Mouse (Mus musculus): ENCODE results near the gene Sparcl1.
A peak's percentile ranks its signal among the peaks of the same experiment; 100 is the strongest.

The Sparcl1 gene

DNA sequence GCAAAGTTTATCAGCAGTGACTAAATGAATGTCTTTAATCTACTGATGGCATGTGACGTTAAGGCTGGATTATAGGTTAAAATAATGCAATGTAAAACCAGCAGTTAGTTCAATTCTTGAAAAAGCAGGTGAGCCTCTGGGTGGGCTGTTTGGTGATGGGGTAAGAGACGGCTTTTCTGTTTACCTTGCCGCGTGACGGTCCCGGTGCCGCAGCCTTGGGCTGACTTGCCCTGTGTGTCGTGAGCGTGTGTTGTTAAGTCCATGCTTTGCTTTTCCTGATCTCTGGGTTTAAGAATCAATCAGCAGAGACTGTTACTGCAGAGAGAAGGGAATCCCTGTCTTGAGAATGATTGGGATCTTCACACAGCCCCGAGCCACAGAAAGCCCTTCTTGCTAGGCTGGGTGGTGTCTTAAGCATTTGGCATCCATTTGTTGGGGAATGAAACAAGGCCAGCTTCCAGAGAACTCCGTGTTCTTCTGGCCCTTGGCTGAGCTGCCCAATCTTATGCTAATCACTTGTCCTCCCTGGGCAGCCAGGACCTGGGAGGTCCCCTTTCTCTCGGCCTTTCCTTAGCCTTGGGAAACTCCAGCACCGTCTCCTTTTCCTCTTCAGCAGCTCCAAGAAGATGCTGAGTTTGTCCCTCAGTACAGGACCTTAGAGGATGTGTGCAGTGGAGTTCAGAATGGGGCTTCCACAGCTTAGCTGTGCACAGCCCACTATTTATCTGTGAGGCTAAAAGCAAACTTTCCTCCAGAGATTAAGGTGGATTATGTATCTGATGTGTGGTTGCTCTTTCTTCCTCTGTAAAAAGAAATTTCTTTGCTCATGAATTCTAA, 51.4 kb downstream of the Sparcl1 start:
- DNase-seq (ENCODE audit: low spot score): peak; percentile 82

DNA sequence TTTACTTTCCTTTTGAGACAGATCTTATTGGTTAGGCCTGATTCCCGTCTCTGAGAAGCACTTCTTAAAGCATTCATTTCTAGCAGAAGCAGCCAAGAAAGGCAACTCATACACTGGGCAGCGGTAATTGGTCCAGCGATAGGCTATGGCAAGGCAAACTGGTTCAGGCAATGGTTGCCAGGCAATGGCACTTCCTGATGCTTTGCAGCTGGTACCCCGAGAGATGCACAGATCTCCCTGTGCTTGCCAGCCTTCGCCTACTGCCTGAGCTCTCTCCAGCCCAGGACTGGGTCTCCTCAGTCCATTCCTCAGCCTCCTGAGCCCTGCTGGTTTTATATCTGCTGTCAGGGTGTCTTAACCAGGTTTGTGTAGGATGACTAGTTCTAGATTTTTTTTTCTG, 53.1 kb downstream of the Sparcl1 start:
- DNase-seq (ENCODE audit: low spot score): no peak

DNA sequence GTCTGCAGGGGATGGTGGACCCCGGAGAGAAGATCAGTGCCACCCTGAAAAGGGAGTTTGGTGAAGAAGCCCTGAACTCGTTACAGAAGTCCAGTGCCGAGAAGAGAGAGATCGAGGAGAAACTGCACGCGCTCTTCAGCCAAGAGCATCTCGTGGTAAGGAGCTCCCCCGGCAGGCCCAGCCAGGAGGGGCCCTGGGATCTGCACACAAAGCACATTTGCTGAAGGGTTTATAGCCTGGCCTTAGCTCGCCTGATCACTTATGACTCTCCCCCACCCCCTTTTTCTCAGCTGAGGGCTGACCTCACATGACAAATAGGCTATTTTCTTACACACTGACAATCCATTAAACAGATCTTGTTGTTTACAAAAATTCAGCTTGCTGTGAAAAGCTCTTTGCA, 53.9 kb downstream of the Sparcl1 start:
- no peak for DNase-seq (ENCODE audit: low spot score)

DNA sequence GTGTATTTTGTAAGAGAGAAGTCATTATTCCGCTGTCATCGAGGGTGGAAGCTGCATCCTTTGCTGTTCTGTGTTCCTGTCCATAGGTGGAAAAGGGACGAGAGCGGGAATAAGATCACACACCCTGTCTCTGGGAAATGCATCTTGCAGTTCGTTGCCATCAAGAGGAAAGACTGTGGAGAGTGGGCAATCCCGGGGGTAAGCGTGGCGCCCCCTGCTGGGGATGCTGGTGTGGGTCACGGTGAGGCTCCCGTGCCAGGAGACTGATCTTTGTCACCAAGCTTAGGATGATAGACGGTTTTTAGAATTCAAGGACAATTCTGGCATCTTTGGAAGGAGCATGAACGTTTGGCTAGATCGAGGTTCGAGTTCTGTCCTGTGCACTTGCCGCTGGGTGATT, 55.5 kb downstream of the Sparcl1 start:
- DNase-seq (ENCODE audit: low spot score): no peak

DNA sequence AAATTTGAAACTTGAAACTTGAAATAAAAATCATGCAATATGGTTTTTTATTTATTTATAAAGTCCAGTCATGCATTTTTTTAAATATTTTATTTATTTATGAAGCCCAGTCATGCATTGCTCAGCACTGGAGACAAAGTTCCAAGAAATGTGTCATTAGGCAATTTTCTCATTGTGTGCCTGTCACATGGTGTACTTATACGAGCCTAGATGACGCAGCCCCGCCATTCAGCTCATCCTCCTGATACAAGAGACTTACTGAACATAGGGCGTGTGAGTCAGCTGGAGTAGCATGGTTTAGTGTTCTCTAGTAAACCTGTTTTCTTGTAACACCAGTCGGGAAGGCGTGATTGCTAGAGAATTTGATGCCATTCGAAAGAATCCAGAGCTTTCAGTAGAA, 57.2 kb downstream of the Sparcl1 start:
- no peak for DNase-seq (ENCODE audit: low spot score)

DNA sequence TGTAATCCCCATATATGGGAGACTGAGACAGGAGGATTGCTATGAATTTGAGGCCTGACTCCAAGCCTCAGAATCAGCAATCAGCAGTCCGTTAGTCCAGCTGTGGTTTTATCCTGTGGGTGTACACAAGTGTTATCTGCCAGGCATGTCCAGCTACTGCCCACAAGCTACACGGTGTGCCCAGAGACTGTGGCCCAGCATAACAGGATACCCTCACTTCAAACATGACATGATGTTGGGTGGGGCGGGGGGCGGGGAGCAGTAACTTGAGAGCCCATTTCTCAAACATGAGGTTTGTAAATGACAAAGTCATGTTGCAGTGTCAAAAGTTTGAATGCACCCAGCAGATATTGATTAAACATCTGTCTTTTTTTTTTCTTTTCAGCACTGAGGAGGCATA, 57.7 kb downstream of the Sparcl1 start:
- DNase-seq (ENCODE audit: low spot score): no peak

DNA sequence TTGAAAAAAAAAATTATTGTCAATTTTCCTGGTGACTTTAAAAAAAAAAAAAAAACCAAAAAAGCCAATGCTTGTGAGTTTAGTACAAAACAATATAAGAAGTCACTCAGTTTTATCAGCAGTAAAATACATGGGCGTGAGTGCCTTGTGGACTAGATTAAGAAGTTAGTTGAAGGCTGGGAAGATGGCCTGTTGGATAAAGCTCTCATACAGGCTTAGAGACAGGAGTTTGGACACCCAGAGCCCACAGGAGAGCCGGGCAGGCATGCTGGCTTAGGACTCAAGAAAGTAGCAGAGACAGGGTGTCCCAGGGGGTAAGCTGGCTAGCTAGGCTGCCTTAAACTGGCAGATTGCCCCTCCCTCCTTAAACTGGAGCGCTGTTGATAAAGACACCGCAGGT, 58.6 kb downstream of the Sparcl1 start:
- no peak for DNase-seq (ENCODE audit: low spot score)

DNA sequence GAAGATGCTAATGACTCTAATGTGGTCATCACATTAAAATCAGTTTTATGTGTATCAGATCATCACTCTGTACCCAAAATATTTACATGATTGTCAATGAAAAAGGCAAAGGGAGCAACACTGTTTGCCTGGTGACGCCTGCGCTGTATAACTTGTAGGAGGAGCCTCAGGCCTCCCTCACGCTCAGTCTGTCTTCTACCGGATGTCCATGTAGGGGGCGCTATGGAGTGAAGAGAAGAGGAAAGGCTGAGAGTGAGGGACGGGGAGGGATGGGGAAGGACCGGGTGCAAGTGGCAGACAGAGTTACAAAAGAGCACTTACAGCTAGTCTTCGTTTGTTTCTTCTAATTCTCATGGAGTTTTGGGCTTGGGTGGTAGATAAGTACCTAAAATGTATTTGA, 60.6 kb downstream of the Sparcl1 start:
- DNase-seq (ENCODE audit: low spot score): no peak

DNA sequence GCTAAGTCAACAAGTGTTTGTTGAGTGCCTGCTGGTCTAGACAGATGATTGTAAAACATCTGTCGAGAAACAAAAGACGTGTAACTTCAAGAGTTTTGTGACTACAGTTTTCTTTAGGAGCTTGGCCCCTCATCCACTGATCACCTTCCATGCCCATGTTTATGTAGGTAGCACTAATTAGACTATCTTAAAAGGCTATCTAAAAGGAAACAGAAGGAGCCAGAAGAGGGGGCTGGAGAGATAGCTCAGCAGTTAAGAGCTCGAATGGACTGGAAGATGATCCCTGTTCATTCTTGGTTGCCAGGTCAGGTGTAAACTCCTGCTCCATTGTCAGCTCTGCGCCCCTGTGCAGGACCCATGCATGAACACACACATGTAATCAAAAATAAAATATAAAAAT, 65.4 kb downstream of the Sparcl1 start:
- DNase-seq (ENCODE audit: low spot score): no peak

DNA sequence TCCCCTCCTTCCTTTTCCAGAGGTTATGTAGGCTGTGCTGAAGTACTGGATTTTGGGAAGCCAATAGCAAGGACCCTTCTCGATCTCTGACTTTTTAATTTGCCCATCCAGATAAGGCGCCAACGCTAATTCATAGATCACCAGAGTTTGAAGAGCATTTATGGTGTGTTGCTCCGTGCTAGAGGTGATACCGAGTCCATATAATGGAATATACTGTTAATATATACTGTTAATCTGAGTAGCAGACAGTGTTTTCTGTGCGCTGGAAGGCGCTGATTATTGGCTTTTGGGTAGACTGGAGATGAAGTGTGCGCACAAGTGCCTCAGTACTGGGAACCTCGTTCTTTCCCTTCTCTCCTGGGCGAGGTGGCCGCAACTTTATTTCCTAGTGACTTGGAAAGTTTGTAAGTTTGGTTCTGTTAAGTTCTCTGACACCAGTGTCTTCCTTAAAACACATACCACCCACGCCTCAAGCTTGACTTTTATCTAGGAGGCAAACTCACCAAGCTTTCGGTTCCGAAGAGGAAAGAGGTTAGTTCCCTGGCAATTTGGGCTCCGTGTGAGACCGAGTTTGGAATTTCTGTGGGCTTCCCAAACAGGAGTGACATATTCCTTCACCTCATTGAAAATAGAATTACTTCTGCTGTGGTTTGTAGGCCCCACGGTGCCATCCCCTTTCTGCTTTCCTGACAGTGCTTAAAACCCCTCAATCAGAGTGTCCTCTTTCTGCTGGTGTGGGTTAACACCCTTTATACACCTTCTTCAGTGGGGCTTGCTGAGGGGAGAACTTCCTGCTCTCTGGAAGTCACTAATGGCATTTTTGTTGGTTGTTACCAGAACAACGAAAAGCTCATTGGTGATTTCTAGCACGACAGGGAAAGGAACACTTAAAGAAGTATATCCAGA, 66.1 kb downstream of the Sparcl1 start:
- DNase-seq (ENCODE audit: low spot score): no peak

DNA sequence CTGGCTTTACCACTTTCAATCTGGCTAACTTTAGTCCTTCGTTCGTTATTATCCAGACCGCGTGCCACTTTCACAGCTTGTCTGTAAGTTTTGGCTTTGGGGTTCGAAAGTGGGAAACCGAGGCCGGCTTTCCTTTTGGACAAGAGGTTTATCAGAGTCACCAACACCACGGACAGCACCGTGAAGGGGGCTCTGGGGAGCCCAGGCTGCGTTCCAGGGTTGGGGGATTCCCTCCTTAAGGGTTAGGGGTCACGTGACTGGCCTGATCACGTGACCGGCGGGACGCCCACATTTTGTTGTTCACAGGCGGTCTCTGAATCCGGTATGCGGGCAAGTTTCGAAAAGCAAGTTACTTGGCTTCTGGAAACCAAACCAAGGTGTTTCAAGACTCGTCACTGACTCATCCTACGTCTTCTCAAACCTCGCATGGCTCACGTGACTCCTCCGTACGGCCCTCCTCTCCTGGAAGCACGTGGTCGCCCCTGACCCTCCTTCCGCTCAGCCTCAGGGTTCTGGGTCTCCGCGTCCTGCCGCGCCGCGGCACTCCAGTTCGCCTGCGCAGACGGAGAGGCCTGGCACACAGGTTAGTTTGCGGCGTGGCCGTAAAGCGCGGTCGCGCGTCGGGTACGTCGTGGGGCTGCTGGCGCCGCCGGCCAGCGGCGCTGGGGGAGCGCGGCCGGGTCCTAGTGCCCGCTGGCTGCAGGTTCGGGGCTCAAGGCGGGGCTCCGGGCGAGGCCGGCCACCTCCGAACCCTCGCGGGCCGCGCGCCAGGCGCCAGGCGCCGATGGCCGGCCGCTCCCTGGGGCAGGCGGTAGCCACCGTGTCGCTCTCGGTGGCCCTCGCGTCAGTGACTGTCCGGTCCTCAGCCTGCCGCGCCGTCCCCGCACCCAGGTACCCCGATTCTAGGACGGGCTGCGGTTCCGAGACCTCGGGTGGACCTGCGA, 67.0 kb downstream of the Sparcl1 start, which contains the start of gene Nudt9:
TSS of gene Nudt9 (plus strand) at position 51 of the 944 bp plus-strand sequence.
- peak; percentile 98 for DNase-seq (ENCODE audit: low spot score)

DNA sequence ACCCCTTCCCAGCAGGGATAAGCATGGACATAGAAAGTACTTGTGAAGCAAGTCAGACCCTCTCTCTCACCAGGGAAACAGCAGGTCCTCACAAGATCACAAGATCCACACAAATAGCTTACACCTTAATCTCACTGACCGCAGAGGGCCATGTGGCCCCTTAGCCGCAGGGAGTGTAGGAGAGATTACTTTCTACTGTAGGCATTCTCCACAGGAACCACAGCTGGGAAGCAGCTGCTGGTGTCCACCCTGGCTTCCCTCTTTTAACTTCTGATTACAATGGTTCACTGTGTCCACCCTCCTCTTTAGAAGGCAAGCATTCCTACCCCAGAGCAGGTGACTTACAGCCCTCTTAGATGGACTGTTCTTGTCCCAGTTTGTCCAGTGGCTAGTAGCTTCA, 69.8 kb downstream of the Sparcl1 start:
- DNase-seq (ENCODE audit: low spot score): no peak

DNA sequence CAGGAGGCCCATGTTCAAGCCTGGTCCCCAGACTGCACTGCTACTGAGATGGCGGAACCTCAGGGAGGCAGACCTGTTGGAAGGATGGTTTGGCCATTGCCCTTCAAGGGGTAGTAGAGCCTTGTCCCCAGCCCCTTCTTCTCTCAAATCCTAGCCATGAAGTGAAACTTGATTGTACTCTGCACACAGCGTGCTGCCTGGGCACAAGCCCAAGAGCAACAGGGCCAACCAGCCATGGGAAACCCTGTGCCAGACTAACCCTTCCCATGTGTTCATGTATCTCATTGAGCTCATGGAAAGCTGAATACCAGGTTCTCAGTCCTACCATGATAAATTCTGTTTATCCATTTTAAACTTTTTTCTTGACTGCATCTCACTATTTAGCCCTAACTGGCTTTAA, 70.6 kb downstream of the Sparcl1 start:
- no peak for DNase-seq (ENCODE audit: low spot score)

DNA sequence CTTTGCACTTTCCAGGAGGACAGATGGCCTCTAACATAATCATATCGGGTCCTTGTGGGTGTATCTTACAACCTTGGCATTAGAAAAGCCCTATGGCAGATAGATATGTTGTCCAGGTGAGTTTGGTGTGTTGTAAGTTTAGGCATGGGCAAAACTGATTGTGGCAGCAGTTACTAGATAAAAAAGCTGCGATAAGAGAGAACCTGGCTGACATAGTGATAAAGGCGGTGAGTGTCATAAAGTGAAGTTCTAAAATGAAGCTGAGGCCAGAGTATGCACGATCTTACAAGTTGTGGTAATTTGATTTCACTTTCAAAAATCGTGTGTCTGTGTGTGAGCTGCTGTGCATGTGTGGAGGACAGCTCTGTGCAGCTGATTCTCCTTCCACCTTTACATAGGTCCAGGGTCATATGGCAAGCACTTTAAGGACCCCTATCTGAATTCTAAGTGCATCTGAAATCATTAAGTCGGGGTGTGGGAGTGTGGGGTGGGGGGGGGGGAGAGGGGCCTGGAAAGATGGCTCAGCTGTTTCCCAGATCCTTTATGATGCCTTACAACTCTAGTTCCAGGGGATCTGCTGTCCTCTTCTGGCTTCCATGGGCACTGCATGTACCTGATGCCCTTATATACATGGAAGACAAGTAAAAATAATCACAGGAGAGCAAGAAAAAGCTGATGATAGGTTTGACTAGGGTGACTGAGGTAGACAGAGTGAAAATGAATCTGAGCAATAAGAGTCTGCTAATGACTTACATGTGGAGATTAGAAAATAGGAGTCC, 74.2 kb downstream of the Sparcl1 start:
- no peak for DNase-seq (ENCODE audit: low spot score)

DNA sequence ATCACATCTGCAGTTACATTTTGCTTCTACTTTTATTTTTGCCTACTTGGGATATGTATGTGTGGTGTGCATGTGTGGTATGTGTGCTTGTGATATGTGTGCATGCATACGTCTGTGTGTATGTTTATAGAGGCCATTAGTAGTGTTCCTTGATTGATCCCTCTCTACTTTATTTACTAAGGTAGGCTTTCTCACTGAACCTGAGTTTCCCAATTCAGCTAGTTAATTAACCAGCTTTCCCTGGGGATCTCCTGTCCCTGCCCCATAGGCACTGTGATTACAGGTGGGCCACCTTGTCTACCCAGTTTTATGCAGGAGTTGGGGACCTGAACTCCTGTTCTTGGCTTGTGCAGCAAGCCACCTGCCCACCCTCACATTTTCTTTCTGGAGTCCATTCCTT, 76.8 kb downstream of the Sparcl1 start:
- no peak for DNase-seq (ENCODE audit: low spot score)

DNA sequence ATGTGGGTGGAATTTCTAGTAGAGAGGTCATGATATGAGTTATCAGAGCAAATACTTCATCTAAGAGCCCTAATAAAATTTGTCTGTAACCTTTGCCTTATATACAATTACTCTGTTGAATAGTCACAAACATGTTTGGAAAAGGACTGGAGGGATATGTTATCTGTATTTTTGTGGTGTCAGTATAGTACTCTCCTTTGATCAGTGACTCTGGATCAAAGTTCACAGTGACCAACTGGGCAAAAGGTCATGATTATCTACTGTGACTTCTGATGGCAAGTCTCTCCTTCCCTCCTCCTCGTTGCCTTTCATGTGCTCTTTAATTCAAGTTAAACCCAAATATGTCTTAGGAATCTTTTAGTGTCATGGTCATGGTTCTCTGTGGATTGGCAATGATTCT, 77.7 kb downstream of the Sparcl1 start:
- DNase-seq (ENCODE audit: low spot score): no peak

DNA sequence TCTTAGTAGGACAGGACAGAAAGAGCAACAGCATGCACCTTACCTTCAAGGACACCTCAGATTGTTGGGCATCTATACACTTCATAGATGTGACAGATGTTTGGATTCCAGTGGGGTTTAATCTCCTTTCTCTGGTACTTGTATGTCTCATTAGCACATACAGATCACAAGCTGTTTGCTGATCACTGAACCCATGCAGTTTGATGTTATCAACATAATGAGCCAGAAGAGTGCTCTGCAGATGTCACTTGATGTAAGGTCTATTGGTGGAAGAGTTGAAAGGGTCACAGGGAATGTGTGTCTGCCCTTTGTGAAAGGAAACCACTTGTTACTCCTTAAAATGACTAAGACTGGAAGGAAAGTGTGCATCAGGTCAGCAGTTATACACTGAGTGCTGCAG, 78.5 kb downstream of the Sparcl1 start:
- no peak for DNase-seq (ENCODE audit: low spot score)

DNA sequence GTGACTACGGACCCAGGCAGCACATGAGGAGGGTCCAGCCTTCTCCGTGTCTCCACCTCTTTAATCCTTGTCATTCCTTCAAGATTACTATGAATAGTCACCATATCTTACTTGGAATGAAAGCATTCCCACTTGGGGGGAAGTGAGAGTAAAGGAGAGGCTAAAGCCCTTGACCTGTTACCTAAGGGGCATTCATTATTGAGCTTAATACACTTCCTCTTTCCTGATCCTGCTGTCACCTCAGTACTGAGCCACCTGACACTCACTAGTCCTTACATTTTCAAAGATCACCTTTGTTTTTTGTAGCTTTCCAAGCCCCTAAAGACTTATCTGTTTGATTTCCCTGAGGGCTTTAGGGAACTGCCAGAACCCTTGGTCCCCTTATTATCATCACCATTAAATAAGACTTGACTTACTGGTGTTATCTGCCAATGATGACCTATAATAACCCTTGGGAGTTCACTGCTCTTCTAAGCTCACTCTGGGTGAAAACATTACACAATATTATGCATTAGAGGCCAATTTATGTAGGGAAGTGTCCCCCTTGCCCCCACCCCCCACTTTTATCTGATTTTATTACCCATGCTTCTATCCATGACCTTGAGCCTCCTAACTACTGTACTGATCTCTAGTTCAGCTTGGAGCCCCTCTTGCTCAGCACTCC, 81.0 kb downstream of the Sparcl1 start:
- DNase-seq (ENCODE audit: low spot score): no peak
